Mouse (Mus musculus) embryonic fibroblast, embryonic 13.5 days (primary cell): ENCODE data around the gene Pim3.

Source experiments
- CTCF ChIP-seq: IDR thresholded peaks from 2 replicates; pipeline ENCODE4 v1.5.1; 2011; ENCODE audit warnings: mild to moderate bottlenecking, control low read depth, low read length, moderate library complexity, borderline replicate concordance; ENCODE audit not compliant: insufficient read depth
- POLR2A ChIP-seq: IDR thresholded peaks from 2 replicates; pipeline ENCODE4 v1.6.1; 2011; ENCODE audit warnings: low read depth, mild to moderate bottlenecking, control low read depth, low read length, moderate library complexity

GRCm38 (mm10) chr15:88885376-88885775, 23.4 kb downstream of the Pim3 start:
- no peak for TF ChIP-seq POLR2A
- no peak for TF ChIP-seq CTCF
